15 mouse cellular contexts compared by ENCODE assay signal in genomic region chr10:21101948-21102347, GRCm38 (mm10). TPM values are rescaled to one million over a fixed set of nuclear protein-coding genes. Genes with fewer than 3 reads are reported as not detected.
DNase-seq lines count a peak whose midpoint lies in the region; ATAC-seq and TF ChIP-seq lines count a peak whose summit lies in the region.
"Had no signal": no experiment of that assay in that cellular context is flagged by ENCODE, and none has a peak within 500 bp of the region (broad histone marks: within the 10 kb centered on the region; RNA-seq: fewer than 3 reads in every experiment).

No protein-coding gene starts in this region.

- H3K4me1 ChIP-seq in forebrain, embryonic 10.5 days, result peaks cover 33% of the 10 kb centered on the region
- peaks cover 17% of the 10 kb centered on the region for H3K4me1 ChIP-seq in forebrain, embryonic 13.5 days
- H3K4me1 ChIP-seq in ES-E14 (ENCODE audit: control insufficient read depth in 2 of 2, insufficient read depth in 2 of 2, low read length in 2 of 2, poor library complexity in 1 of 2), result peaks cover 23 to 29% of the 10 kb centered on the region in 2 experiments
- H3K4me1 ChIP-seq in embryonic facial prominence, embryonic 12.5 days, result no peaks in the 10 kb centered on the region
- peaks cover 20% of the 10 kb centered on the region for H3K4me1 ChIP-seq in midbrain, embryonic 12.5 days

- H3K36me3 ChIP-seq in forebrain, embryonic 10.5 days (replicated peaks), result no peaks in the 10 kb centered on the region
- no peaks in the 10 kb centered on the region for H3K36me3 ChIP-seq in forebrain, embryonic 13.5 days (ENCODE audit: poor library complexity, severe bottlenecking)
- H3K36me3 ChIP-seq in ES-E14 (ENCODE audit: control insufficient read depth, insufficient read depth, low read length, poor library complexity, severe bottlenecking), result no peaks in the 10 kb centered on the region
- no peaks in the 10 kb centered on the region for H3K36me3 ChIP-seq in embryonic facial prominence, embryonic 12.5 days
- no peaks in the 10 kb centered on the region for H3K36me3 ChIP-seq in midbrain, embryonic 12.5 days
- H3K36me3 ChIP-seq: forebrain, embryonic 15.5 days; neural tube, embryonic 13.5 days had no signal

- peak overlapping the region; percentile 51; the same call in 1 of the 2 replicates for H3K27ac ChIP-seq in forebrain, embryonic 10.5 days
- H3K27ac ChIP-seq in forebrain, embryonic 13.5 days, result no peak overlapping the region
- peak overlapping the region; percentile 97 for H3K27ac ChIP-seq in ES-E14 (ENCODE audit: insufficient read depth, low read depth, low read length, poor library complexity, severe bottlenecking)
- no peak overlapping the region for H3K27ac ChIP-seq in embryonic facial prominence, embryonic 12.5 days
- H3K27ac ChIP-seq in midbrain, embryonic 12.5 days (replicated peaks), result 0 out of 2 replicates have a peak overlapping the region, but pooled peaks have one; percentile 21
- H3K27ac ChIP-seq: forebrain, embryonic 15.5 days; liver, embryonic 14.5 days; macrophage; neural tube, embryonic 13.5 days had no signal

- no peak; the same call in 1 of the 2 replicates for ATAC-seq in forebrain, embryonic 13.5 days
- ATAC-seq in embryonic facial prominence, embryonic 12.5 days (ENCODE audit: insufficient number of reproducible peaks, insufficient read depth, low FRiP score, low TSS enrichment), result peak; percentile 56; the same call in 1 of the 2 replicates
- ATAC-seq in midbrain, embryonic 12.5 days (ENCODE audit: low FRiP score, low read depth), result peak; percentile 71
- ATAC-seq: forebrain, embryonic 15.5 days had no signal

- no peak for DNase-seq in forebrain, embryonic 10.5 days (ENCODE audit: extremely low spot score, low spot score)
- peak; percentile 80 for DNase-seq in ES-E14 (ENCODE audit: low read depth, low spot score)
- no peak for DNase-seq in left cerebral cortex, postnatal 25 days (ENCODE audit: low spot score in 2 of 2)
- no peak for DNase-seq in spleen, postnatal 36 days (ENCODE audit: low spot score in 2 of 2)
- no peak for DNase-seq in left cerebral cortex, postnatal 4 days
- DNase-seq: adrenal gland, adult 2 months; cerebellum, postnatal 36 days; kidney, adult 8-10 months had no signal

- H3K9ac ChIP-seq in forebrain, embryonic 13.5 days, result no peak overlapping the region
- H3K9ac ChIP-seq in ES-E14 (ENCODE audit: insufficient read depth, low read depth, low read length, poor library complexity, severe bottlenecking), result no peak overlapping the region
- no peak overlapping the region for H3K9ac ChIP-seq in embryonic facial prominence, embryonic 12.5 days
- H3K9ac ChIP-seq in midbrain, embryonic 12.5 days (replicated peaks), result no peak overlapping the region
- H3K9ac ChIP-seq: forebrain, embryonic 15.5 days; liver, embryonic 14.5 days; neural tube, embryonic 13.5 days had no signal

- in situ Hi-C loops in ES-E14 (cut with MboI; ENCODE audit: low sequenced_read_pairs in 2 of 2, unreplicated experiment in 2 of 2), result no loop called here

- 3% methylated on average over 4 of the region's 4 CpGs for WGBS in forebrain, embryonic 10.5 days
- 4% methylated on average over 4 of the region's 4 CpGs for WGBS in forebrain, embryonic 13.5 days
- WGBS in embryonic facial prominence, embryonic 12.5 days, result 13% methylated on average over 4 of the region's 4 CpGs
- WGBS in midbrain, embryonic 12.5 days, result 3% methylated on average over 4 of the region's 4 CpGs

- intact Hi-C loops in left cerebral cortex, postnatal 25 days (cut with DNase I), result no loop called here
- intact Hi-C loops in left cerebral cortex, postnatal 4 days (cut with DNase I), result no loop called here

- no peak overlapping the region for H3K4me2 ChIP-seq in forebrain, embryonic 13.5 days
- no peak overlapping the region for H3K4me2 ChIP-seq in embryonic facial prominence, embryonic 12.5 days (replicated peaks)
- no peak overlapping the region for H3K4me2 ChIP-seq in midbrain, embryonic 12.5 days (replicated peaks)
- H3K4me2 ChIP-seq: forebrain, embryonic 15.5 days; neural tube, embryonic 13.5 days had no signal

- H3K9me3 ChIP-seq in forebrain, embryonic 10.5 days, result peaks cover 3% of the 10 kb centered on the region; the same call in 1 of the 2 replicates
- peaks cover 2% of the 10 kb centered on the region for H3K9me3 ChIP-seq in forebrain, embryonic 13.5 days (replicated peaks)
- no peaks in the 10 kb centered on the region for H3K9me3 ChIP-seq in ES-E14 (ENCODE audit: control insufficient read depth, insufficient read depth, low read depth, low read length)
- H3K9me3 ChIP-seq in embryonic facial prominence, embryonic 12.5 days, result no peaks in the 10 kb centered on the region
- H3K9me3 ChIP-seq in midbrain, embryonic 12.5 days, result no peaks in the 10 kb centered on the region
- H3K9me3 ChIP-seq: forebrain, embryonic 15.5 days; neural tube, embryonic 13.5 days had no signal

- H3K27me3 ChIP-seq in forebrain, embryonic 10.5 days (ENCODE audit: poor library complexity, severe bottlenecking), result peaks cover 54% of the 10 kb centered on the region
- H3K27me3 ChIP-seq in forebrain, embryonic 13.5 days, result peaks cover 27% of the 10 kb centered on the region
- H3K27me3 ChIP-seq in embryonic facial prominence, embryonic 12.5 days, result no peaks in the 10 kb centered on the region; the same call in 1 of the 2 replicates
- peaks cover 29% of the 10 kb centered on the region for H3K27me3 ChIP-seq in midbrain, embryonic 12.5 days

- no peak overlapping the region for H3K4me3 ChIP-seq in forebrain, embryonic 10.5 days
- no peak overlapping the region for H3K4me3 ChIP-seq in forebrain, embryonic 13.5 days
- 0 out of 4 replicates have a peak overlapping the region, but pooled peaks of 1 of the 2 experiments have one; percentile 10 for H3K4me3 ChIP-seq in ES-E14 (ENCODE audit: insufficient read depth in 1 of 2, low read depth in 1 of 2, low read length in 2 of 2, poor library complexity in 1 of 2, severe bottlenecking in 1 of 2)
- H3K4me3 ChIP-seq in embryonic facial prominence, embryonic 12.5 days, result no peak overlapping the region
- no peak overlapping the region for H3K4me3 ChIP-seq in midbrain, embryonic 12.5 days
- H3K4me3 ChIP-seq: forebrain, embryonic 15.5 days; neural tube, embryonic 13.5 days had no signal

TF ChIP-seq in ES-E14, 5 proteins besides CTCF, POLR2A, EP300 and RAD21:
- TF ChIP-seq CHD2 (IDR thresholded peaks at IDR 0.05; ENCODE audit: low read depth, low read length) (no peak; the same call in 1 of the 2 replicates), HCFC1 (IDR thresholded peaks at IDR 0.05; ENCODE audit: borderline replicate concordance, insufficient read depth, low read length) (0 out of 2 replicates have a peak, but pooled peaks have one; percentile 3), ZC3H11A (IDR thresholded peaks at IDR 0.05; ENCODE audit: borderline replicate concordance, low read depth, low read length) (no peak), ZNF384 (IDR thresholded peaks at IDR 0.05; ENCODE audit: low read depth, low read length) (no peak), MAFK (IDR thresholded peaks at IDR 0.05; ENCODE audit: insufficient read depth, low read depth, low read length) (no peak)

RNA-seq across cellular contexts. Expression of gene Myb, which starts 58.8 kb away (rescaled TPM):
- polyA plus RNA-seq in forebrain, embryonic 10.5 days (2016; fragmentation: Nextera tagmentation; extraction: Ambion mirVana), result 4.9 and 5.3 TPM in 2 replicates
- 5.6 and 6.2 TPM in 2 replicates for polyA plus RNA-seq in forebrain, embryonic 13.5 days (2015; fragmentation: Nextera tagmentation; extraction: Ambion mirVana)
- total RNA-seq in ES-E14 (2012; rRNA removed), result 2.0 and 2.4 TPM in 2 replicates
- polyA plus RNA-seq in embryonic facial prominence, embryonic 12.5 days (2016; fragmentation: Nextera tagmentation; extraction: Ambion mirVana), result 6.0 and 7.4 TPM in 2 replicates
- 5.9 and 7.1 TPM in 2 replicates for polyA plus RNA-seq in midbrain, embryonic 12.5 days (2016; fragmentation: Nextera tagmentation; extraction: Ambion mirVana)
- total RNA-seq in left cerebral cortex, postnatal 25 days (2021), result under 1 TPM; 0.34 to 0.60 TPM
- 1 to 10 TPM; 2.0 to 2.2 TPM for total RNA-seq in left cerebral cortex, postnatal 4 days (2021)

Comparison
In these comparisons a context has a peak if more than half of its experiments do, and no peak if none do; other contexts are left out.
1. H3K27ac ChIP-seq: peak in forebrain, embryonic 10.5 days (single experiment), ES-E14 (single experiment) and midbrain, embryonic 12.5 days (single experiment); none in forebrain, embryonic 13.5 days (single experiment) and embryonic facial prominence, embryonic 12.5 days (single experiment).